Mouse (Mus musculus) right cerebral cortex, postnatal 10 days (tissue): ENCODE results near the gene Kcnj6.

Experiments used
- DNase-seq, 2 experiments: peaks; one replicate each; pipeline ENCODE4 v3.0.0; 2021; ENCODE audit warnings: low spot score in 2 of 2

The Kcnj6 gene

DNA sequence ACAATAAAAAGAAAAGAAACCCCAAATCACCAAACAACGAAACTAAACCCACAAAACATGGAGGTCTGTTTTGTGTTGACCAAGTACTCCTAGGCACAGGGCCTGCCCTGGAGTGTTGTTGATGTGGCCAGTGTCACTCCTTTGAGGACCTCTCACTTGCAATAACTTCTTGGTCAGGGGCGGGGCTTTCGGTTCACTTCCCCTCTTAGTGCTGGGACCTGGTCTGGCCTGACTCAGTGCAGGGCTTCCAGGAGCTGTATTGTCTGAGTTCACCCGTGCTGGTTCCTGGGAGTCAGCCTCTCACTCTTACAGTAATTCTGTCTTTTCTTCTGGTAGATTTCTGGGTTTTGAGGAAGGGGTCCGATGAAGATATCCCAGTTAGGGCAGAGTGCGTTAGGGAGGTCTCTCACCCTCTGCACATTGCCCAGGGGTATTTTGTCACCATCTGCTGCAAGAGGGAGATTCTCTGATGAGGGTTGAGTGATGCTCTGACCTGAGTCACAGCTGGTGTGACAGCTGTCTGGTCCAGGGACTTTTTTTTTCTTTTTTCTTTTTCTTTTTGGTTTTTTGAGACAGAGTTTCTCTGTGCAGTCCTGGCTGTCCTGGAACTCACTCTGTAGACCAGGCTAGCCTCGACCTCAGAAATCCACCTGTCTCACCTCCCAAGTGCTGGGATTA, 276.9 kb downstream of the Kcnj6 start:
- DNase-seq = no peak

DNA sequence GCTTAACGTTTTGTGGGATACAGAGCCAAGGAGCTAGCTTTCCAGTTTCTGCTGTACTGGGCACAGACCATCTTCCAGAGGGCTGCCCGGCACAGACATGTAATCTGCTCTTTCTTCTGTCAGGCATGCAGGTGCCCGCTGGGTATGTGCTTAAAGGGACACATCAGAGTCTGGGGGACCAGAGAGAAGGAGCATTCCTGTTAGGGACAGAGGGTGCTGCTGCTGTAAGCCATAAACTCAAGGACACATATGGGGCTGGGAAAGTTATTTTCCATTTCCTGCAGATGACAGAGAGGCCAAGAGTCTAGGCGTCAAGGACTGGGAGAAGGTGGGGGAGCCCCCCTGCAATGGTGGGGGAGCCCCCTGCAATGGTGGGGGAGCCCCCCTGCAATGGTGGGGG, 278.0 kb downstream of the Kcnj6 start:
- DNase-seq = no peak

GRCm38 (mm10) chr16:94718919-94719318, 278.6 kb downstream of the Kcnj6 start:
- peak in 1 of 2 experiments; percentile 64 for DNase-seq

- no peak for DNase-seq
Measured at GRCm38 (mm10) chr16:94717051-94717450, 280.4 kb downstream of the Kcnj6 start.

- no peak for DNase-seq
Measured at GRCm38 (mm10) chr16:94714483-94714882, 283.0 kb downstream of the Kcnj6 start.

- peak; percentile 86 to 89 for DNase-seq
Measured at GRCm38 (mm10) chr16:94713480-94714094, 283.9 kb downstream of the Kcnj6 start.

DNA sequence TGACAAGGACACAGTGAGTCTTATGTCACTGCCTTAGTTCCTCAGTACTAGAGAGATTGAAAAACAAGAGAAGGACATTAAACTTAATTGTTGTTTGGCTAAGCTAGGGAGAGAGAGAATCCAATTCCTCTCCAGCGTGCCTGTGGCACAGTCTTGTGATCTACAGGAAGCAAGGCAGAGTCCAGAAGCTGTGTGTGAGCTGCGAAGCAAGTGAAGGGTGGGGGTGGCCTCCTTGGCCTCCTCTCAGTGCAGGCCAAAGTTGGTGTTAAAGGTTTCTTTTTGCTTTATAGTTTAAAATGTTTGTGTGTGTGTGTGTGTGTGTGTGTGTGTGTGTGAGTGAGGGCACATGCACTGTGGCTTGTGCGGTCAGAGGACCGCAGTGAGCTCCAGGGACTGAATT, 295.5 kb downstream of the Kcnj6 start:
- no peak for DNase-seq

- DNase-seq = no peak
Measured at GRCm38 (mm10) chr16:94701141-94701540, 296.4 kb downstream of the Kcnj6 start.
